Mouse (Mus musculus): ENCODE results near the gene Sult5a1. TPM values are rescaled to one million over a fixed set of nuclear protein-coding genes. Genes with fewer than 3 reads are reported as not detected.
"Not testable (repeated sequence)": the region's sequence is repeated elsewhere in the genome, so short reads cannot be mapped to it uniquely, and the experiment has no call there.

The Sult5a1 gene
- polyA plus RNA-seq (2015; fragmentation: Nextera tagmentation; extraction: Ambion mirVana) = 12.1 and 12.3 TPM in 2 replicates

DNA sequence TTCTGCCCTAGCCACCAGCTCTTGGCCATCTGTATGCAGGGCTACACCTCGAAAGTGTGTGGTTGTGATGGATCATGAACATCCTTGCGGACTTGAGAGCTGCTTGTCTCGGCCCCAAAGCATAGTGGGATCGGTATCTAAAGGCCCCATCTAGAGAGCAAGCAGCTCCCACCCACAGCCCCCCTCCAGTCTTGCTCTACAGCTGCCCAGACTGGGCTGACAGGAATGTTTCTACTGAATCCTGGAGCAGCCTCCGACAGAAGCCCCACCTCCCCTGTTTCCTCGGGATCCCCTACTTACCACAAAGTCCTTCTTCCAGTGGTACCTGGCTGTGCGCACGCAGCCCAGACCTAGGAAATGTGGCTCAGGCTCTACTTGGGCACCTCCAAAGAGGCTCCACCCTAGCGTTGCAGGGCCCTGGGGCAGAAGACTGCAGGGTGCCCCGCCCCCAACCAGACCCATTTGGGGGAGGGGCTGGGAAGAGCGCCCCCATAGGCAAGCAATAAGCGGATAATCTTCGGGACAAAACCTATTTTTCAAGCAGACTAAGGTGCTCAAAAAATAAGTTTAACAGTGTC lies at the start of gene Sult5a1:
Sult5a1 (minus strand) TSS at position 428 of the 578 bp plus-strand sequence.
- Histone ChIP-seq H3K4me1 (replicated peaks) (peaks cover 23% of the 10 kb centered on the region), H3K4me2 (replicated peaks) (peak within 1 kb of the TSS; percentile 51), H3K9ac (no peak within 1 kb of the TSS), H3K4me3 (replicated peaks) (peak within 1 kb of the TSS; percentile 26), H3K27me3 (replicated peaks) (no peaks in the 10 kb centered on the region), H3K9me3 (no peaks in the 10 kb centered on the region), H3K36me3 (no peaks in the 10 kb centered on the region), H3K27ac (no peak within 1 kb of the TSS)
- 23% methylated on average over 13 of the region's 13 CpGs for WGBS
- ATAC-seq = peak; percentile 57

DNA sequence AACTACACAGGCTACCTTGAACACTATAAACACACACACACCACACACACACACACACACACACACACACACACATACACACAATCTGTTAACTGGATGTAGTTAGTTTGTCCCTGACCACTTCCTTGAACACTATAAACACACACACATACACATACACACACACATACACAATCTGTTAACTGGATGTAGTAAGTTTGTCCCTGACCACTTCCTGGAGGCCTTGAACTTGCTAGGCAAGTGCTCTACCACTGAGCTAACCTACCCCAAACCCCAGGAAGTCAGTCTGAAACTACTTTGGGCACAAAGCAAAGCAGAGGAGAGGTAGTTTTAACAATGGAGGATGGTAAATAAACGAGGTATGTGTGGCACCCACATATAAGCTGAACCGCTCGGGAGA lies 45.5 kb upstream of the Sult5a1 start:
- Histone ChIP-seq H3K27me3 (replicated peaks) (no peaks in the 10 kb centered on the region), H3K4me1 (replicated peaks) (no peaks in the 10 kb centered on the region), H3K27ac (no peak overlapping the region), H3K4me2 (replicated peaks) (no peak overlapping the region), H3K9me3 (no peaks in the 10 kb centered on the region), H3K4me3 (replicated peaks) (no peak overlapping the region), H3K9ac (no peak overlapping the region), H3K36me3 (peaks cover 26% of the 10 kb centered on the region)
- ATAC-seq = no peak
- 80% methylated on average over 3 of the region's 3 CpGs for WGBS

DNA sequence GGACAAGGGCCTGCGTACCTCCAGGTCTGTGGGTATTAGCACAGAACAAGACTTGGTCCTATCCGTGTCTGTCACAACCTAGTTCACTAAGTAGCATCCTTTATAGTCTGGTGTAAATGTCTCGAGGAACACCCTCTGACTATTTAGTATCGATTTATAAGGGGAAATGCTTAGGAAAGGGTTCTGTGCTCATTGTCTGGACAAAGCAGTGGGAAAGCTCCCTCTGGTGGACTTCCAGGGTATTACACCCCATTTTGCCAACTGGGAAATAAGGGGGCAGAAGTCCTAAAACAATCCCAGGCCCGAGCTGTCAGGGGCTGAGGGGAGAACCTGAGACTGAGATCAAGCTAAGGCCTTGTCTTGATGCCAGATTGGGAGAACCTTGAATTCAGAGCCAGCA lies 44.2 kb upstream of the Sult5a1 start:
- Histone ChIP-seq H3K4me1 (replicated peaks) (no peaks in the 10 kb centered on the region), H3K27ac (no peak overlapping the region), H3K9ac (no peak overlapping the region), H3K27me3 (replicated peaks) (no peaks in the 10 kb centered on the region), H3K9me3 (no peaks in the 10 kb centered on the region), H3K4me2 (replicated peaks) (no peak overlapping the region), H3K36me3 (peaks cover 13% of the 10 kb centered on the region), H3K4me3 (replicated peaks) (no peak overlapping the region)
- ATAC-seq = peak; percentile 20; the same call in 1 of the 2 replicates
- 23% methylated on average over 5 of the region's 5 CpGs for WGBS

DNA sequence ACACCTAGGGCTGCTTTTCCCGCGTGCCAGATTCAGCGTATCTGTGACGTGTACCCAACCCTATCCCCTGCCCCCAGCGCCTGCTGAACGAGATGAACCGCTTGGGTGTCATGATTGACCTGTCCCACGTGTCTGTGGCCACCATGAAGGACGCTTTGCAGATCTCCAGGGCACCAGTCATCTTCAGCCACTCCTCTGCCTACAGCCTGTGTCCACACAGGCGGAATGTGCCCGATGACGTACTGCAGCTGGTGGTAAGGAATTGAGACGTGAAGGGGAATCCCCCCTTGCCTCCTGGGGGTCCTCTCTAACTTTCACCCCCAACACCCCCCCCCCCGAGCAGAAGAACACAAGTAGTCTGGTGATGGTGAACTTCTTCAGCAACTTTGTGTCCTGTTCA lies 41.7 kb upstream of the Sult5a1 start:
- Histone ChIP-seq H3K4me1 (replicated peaks) (peaks cover 2% of the 10 kb centered on the region; the same call in 1 of the 2 replicates), H3K4me2 (replicated peaks) (no peak overlapping the region), H3K36me3 (no peaks in the 10 kb centered on the region), H3K27ac (no peak overlapping the region), H3K4me3 (replicated peaks) (no peak overlapping the region), H3K9me3 (no peaks in the 10 kb centered on the region), H3K9ac (no peak overlapping the region), H3K27me3 (replicated peaks) (no peaks in the 10 kb centered on the region)
- ATAC-seq = no peak
- WGBS = 57% methylated on average over 14 of the region's 14 CpGs

DNA sequence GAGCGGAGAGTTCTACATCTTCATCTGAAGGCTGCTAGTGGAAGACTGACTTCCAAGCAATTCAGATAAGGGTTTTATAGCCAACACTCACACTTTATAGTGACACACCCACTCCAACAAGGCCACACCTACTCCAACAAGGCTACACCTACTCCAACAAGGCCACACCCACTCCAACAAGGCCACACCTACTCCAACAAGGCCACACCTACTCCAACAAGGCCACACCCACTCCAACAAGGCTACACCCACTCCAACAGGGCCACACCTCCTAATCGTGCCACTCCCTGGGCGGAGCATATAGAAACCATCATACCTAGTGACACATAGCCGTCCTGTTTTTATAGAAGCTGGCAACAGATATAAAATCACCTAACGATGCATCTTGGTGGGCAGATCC lies 38.9 kb upstream of the Sult5a1 start:
- not testable (repeated sequence) for H3K27ac ChIP-seq; H3K9me3 ChIP-seq; H3K9ac ChIP-seq; H3K4me2 ChIP-seq (replicated peaks); H3K4me1 ChIP-seq (replicated peaks); H3K36me3 ChIP-seq; H3K4me3 ChIP-seq (replicated peaks); H3K27me3 ChIP-seq (replicated peaks)
- peak; percentile 53 for ATAC-seq
- WGBS = 64% methylated on average over 5 of the region's 5 CpGs

DNA sequence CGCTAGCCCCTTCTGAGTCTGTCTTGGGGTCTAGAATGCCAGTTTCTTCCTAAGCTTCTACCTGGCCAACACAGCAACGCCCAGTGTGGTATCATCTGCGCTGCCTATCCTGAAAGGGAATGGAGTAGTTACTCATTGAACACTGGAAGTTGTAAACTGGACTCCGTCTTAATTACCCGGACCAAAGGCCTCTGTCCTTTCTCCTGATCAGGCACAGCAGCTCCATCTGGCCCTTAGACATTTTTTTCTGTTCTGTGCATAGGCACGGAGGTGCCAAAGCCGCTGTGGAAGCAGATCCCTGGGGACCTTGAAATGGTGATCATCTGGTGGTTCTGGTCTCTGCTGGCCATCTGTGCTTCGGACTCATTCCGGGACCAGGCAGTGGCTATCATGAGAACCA lies 35.7 kb upstream of the Sult5a1 start:
- Histone ChIP-seq H3K9me3 (no peaks in the 10 kb centered on the region), H3K9ac (no peak overlapping the region), H3K4me3 (replicated peaks) (no peak overlapping the region), H3K4me1 (replicated peaks) (peaks cover 16% of the 10 kb centered on the region), H3K4me2 (replicated peaks) (no peak overlapping the region), H3K36me3 (no peaks in the 10 kb centered on the region), H3K27me3 (replicated peaks) (no peaks in the 10 kb centered on the region), H3K27ac (no peak overlapping the region)
- ATAC-seq = peak; percentile 24; the same call in 1 of the 2 replicates
- 70% methylated on average over 9 of the region's 9 CpGs for WGBS

DNA sequence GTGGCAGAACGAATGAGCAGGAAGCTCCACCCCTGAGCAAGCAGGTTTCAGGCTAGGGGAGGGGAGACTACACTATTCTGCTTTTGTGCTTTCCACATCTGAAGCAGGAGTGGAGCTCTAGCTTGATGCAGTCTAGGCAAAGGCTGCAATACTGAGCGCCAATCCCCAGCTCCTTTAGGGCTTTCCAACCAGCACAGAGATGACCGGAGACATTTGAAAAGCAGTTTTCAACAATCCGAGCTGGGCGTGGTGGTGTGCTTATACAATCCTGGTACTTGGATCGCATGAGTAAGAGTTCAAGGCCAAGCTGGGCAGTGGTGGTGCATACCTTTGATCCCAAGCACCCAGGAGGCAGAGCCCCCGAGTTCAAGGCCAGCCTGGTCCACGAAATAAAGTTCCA lies 33.8 kb upstream of the Sult5a1 start:
- no peak overlapping the region for H3K9ac ChIP-seq
- WGBS = 46% methylated on average over 8 of the region's 8 CpGs
- no peaks in the 10 kb centered on the region for H3K36me3 ChIP-seq
- peaks cover 16% of the 10 kb centered on the region for H3K4me1 ChIP-seq (replicated peaks)
- no peaks in the 10 kb centered on the region for H3K9me3 ChIP-seq
- H3K4me2 ChIP-seq (replicated peaks) = no peak overlapping the region
- H3K4me3 ChIP-seq (replicated peaks) = no peak overlapping the region
- no peaks in the 10 kb centered on the region for H3K27me3 ChIP-seq (replicated peaks)
- ATAC-seq = peak; percentile 40
- no peak overlapping the region for H3K27ac ChIP-seq

DNA sequence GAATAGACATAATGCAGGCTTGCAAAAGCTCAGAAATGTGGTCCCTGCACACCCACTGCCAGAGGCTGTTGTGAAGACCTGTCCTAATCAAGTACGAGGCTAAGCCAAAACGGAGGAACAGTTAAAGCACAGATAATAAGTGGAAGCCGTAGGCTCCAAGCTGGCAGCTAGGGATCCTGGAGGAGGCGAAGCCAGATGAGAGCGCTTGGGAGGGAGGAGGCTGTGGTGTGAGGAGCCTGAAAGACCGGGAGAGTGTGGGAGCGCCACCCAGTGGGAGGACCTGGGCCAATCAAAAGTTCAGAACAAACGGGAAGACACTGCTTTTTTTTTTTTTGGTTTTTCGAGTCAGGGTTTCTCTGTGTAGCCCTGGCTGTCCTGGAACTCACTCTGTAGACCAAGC lies 32.6 kb upstream of the Sult5a1 start:
- Histone ChIP-seq H3K36me3 (no peaks in the 10 kb centered on the region), H3K9me3 (no peaks in the 10 kb centered on the region), H3K27me3 (replicated peaks) (no peaks in the 10 kb centered on the region), H3K4me1 (replicated peaks) (peaks cover 22% of the 10 kb centered on the region), H3K4me3 (replicated peaks) (no peak overlapping the region), H3K9ac (no peak overlapping the region), H3K4me2 (replicated peaks) (peak overlapping the region; percentile 43), H3K27ac (no peak overlapping the region)
- ATAC-seq = peak; percentile 45
- WGBS = 4% methylated on average over 9 of the region's 9 CpGs

DNA sequence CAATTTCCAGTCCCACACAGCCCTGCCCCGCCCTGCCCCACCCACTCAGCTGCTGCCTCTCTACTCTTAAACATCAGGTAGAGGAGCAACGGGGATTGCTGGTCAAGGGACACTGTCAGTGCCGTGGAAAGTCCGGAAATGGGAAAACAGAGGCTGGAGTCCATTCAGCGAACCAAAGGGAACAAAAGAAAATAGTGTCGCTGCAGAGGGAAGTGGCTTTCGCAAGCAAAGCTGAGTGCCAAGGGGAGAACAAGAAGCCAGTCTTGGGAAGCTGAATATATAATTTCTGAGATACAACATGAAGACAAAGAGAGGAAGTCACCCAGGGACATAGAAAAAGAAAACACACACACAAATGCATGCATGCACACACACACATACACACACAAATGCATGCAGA lies 30.7 kb upstream of the Sult5a1 start:
- Histone ChIP-seq H3K4me1 (replicated peaks) (peaks cover 23% of the 10 kb centered on the region), H3K9me3 (no peaks in the 10 kb centered on the region), H3K36me3 (no peaks in the 10 kb centered on the region), H3K27me3 (replicated peaks) (no peaks in the 10 kb centered on the region), H3K4me2 (replicated peaks) (no peak overlapping the region), H3K4me3 (replicated peaks) (no peak overlapping the region), H3K27ac (no peak overlapping the region), H3K9ac (no peak overlapping the region)
- no peak for ATAC-seq
- WGBS = 68% methylated on average over 7 of the region's 7 CpGs

DNA sequence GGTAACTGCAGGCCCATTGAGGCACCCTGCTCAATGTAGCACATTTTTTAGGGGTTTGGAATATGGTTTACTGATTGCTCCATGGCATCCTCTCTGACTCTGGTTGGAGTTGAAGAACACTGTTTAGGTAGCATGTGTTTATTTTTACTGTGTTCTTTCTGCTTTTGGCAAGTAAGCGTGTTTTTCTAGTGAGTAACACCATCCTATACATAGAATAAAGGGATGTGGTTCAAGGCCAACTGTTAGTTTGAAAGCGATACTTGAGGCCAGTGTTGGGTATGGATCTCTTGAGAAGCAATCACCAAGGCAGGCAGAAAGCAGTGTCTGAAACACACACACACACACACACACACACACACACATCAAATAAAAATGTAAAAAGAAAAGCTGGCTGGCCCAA lies 29.9 kb upstream of the Sult5a1 start:
- no peaks in the 10 kb centered on the region for H3K36me3 ChIP-seq
- no peak for ATAC-seq
- H3K4me2 ChIP-seq (replicated peaks) = no peak overlapping the region
- H3K9me3 ChIP-seq = no peaks in the 10 kb centered on the region
- no peak overlapping the region for H3K9ac ChIP-seq
- WGBS = 75% methylated on average over 2 of the region's 2 CpGs
- peaks cover 23% of the 10 kb centered on the region for H3K4me1 ChIP-seq (replicated peaks)
- H3K4me3 ChIP-seq (replicated peaks) = no peak overlapping the region
- H3K27me3 ChIP-seq (replicated peaks) = no peaks in the 10 kb centered on the region
- no peak overlapping the region for H3K27ac ChIP-seq

DNA sequence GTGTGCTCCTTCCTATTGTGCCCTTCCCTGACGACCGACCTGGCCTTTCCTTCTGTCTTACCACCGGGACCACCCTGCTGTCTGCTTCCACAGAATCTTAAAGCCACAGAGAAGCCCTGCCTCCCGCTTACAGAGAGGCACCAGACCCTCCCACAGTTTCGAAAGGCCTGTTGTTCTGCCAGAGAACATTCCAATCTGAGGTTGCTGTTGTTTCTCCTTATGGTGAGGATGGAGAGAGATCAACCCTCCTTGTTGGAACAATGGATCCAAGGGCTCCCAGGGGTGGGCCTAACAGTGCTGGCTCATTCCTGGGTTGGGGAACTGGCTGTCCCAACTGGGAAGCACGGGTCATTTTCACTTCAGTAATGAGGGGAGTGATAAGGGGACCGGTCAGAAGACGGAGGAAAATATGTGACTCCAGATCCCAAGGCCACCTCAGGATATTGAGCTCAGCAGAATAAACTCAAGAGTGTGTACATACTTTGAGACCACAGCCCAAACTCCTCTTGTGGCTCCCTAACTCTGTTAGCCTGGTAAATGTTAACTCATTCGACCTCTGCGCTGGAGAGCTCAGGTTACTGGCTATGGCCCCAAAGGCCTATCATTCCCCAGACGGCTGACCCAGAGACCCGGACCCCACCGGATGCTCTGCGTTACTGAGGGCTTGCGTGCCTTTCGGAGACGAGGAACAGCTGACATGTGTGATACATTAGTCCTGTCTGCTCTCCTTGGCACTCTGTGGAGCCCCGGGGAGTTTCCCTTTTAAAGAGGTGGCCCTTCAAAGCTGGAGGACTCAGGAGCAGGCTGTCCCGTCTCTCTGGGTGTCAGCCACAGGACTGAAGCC lies 27.7 kb upstream of the Sult5a1 start, which contains the start of gene Dpep1:
Dpep1 (plus strand) TSS at position 677 of the 844 bp plus-strand sequence.
- Histone ChIP-seq H3K9me3 (no peaks in the 10 kb centered on the region), H3K4me3 (replicated peaks) (no peak within 1 kb of the TSS), H3K27me3 (replicated peaks) (no peaks in the 10 kb centered on the region), H3K4me1 (replicated peaks) (peaks cover 20% of the 10 kb centered on the region), H3K4me2 (replicated peaks) (no peak within 1 kb of the TSS), H3K27ac (peak within 1 kb of the TSS; percentile 37; the same call in 1 of the 2 replicates), H3K36me3 (no peaks in the 10 kb centered on the region), H3K9ac (no peak within 1 kb of the TSS)
- 22% methylated on average over 19 of the region's 19 CpGs for WGBS
- no peak; the same call in 1 of the 2 replicates for ATAC-seq

DNA sequence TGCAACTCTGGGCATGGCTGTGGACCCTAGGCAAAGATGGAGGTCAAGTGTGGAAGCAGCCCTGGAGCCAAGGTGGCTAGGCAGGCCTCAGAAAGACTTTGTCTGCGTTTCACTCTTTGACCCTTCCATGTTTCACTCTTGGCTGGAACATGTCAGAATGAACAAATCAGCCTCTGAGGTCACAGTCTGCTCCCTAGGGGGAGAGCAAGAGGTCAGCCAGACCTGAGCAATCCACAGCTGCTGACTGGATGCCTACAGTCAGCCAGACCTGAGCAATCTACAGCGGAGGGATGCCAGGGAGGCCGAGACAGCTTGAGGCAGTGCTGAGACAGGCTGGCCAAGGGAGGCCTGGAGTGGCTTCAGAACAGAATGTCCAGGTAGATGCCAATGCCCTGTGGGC lies 23.3 kb upstream of the Sult5a1 start:
- Histone ChIP-seq H3K4me3 (replicated peaks) (no peak overlapping the region), H3K36me3 (no peaks in the 10 kb centered on the region), H3K27me3 (replicated peaks) (no peaks in the 10 kb centered on the region), H3K9ac (no peak overlapping the region), H3K9me3 (no peaks in the 10 kb centered on the region), H3K27ac (no peak overlapping the region), H3K4me2 (replicated peaks) (no peak overlapping the region), H3K4me1 (replicated peaks) (peaks cover 11% of the 10 kb centered on the region; the same call in 1 of the 2 replicates)
- ATAC-seq = no peak
- 51% methylated on average over 3 of the region's 3 CpGs for WGBS
